Mouse (Mus musculus) spleen, adult 2 months (tissue): ENCODE measurements around the gene Rnh1.

Experiments used
- CTCF ChIP-seq: fragments of 200-500 bp; IDR thresholded peaks from 2 replicates; pipeline ENCODE4 v1.5.1; 2011; ENCODE audit warnings: mild to moderate bottlenecking, inconsistent platforms; ENCODE audit not compliant: insufficient read depth, insufficient read length, insufficient replicate concordance; ENCODE audit errors: extremely low read depth
- POLR2A ChIP-seq: fragments of 200-500 bp; IDR thresholded peaks from 2 replicates; pipeline ENCODE4 v1.6.1; 2011; ENCODE audit warnings: low read depth, low read length, inconsistent platforms

- TF ChIP-seq POLR2A (no peak), CTCF (no peak)
Observed at GRCm38 (mm10) chr7:141188733-141189132, 16.1 kb upstream of the Rnh1 start.
